In genomic region chr11:4729603-4730002, GRCm38 (mm10) we compare ENCODE assay signal across 8 mouse cellular contexts. TPM values are rescaled to one million over a fixed set of nuclear protein-coding genes. Genes with fewer than 3 reads are reported as not detected.
DNase-seq lines count a peak whose midpoint lies in the region; ATAC-seq and TF ChIP-seq lines count a peak whose summit lies in the region.

No protein-coding gene starts in this region.

- no peaks in the 10 kb centered on the region for H3K9me3 ChIP-seq in liver, embryonic 13.5 days (replicated peaks)
- H3K9me3 ChIP-seq in liver, embryonic 11.5 days (ENCODE audit: control insufficient read depth, low read length) = no peaks in the 10 kb centered on the region

- intact Hi-C loops in left cerebral cortex, adult 2 months (cut with DNase I) = no loop called here

- no peaks in the 10 kb centered on the region for H3K27me3 ChIP-seq in liver, embryonic 13.5 days
- H3K27me3 ChIP-seq in liver, embryonic 11.5 days (replicated peaks; ENCODE audit: control insufficient read depth, insufficient read depth, low read length) = no peaks in the 10 kb centered on the region

- DNase-seq in liver, embryonic 13.5 days = no peak
- no peak for DNase-seq in liver, embryonic 11.5 days (ENCODE audit: low spot score)
- DNase-seq in adrenal gland, adult 8-10 months = peak; percentile 77
- peak; percentile 79 for DNase-seq in ovary, postnatal 36 days (ENCODE audit: low spot score)
- no peak for DNase-seq in left cerebral cortex, adult 2 months (ENCODE audit: extremely low spot score in 1 of 2, low spot score in 2 of 2)
- DNase-seq in thymus, postnatal 0 days (ENCODE audit: low spot score) = no peak
- DNase-seq in layer of hippocampus, postnatal 36 days = no peak

- no peak overlapping the region for H3K4me3 ChIP-seq in liver, embryonic 13.5 days (replicated peaks)
- H3K4me3 ChIP-seq in liver, embryonic 11.5 days (ENCODE audit: low read depth, low read length) = no peak overlapping the region
- no peak overlapping the region for H3K4me3 ChIP-seq in left cerebral cortex, adult 2 months

- no peak for TF ChIP-seq CTCF in left cerebral cortex, adult 2 months (IDR thresholded peaks at IDR 0.05)

- H3K4me2 ChIP-seq in liver, embryonic 13.5 days = no peak overlapping the region
- no peak overlapping the region for H3K4me2 ChIP-seq in liver, embryonic 11.5 days

- ATAC-seq in liver, embryonic 13.5 days (ENCODE audit: low read depth) = peak; percentile 11; the same call in 1 of the 2 replicates
- ATAC-seq in liver, embryonic 11.5 days (replicated peaks; ENCODE audit: low FRiP score) = no peak
- ATAC-seq in granulocyte monocyte progenitor cell, adult 5-6 weeks (replicated peaks; ENCODE audit: poor library complexity, severe bottlenecking) = peak; percentile 72

- H3K4me1 ChIP-seq in liver, embryonic 13.5 days (replicated peaks) = no peaks in the 10 kb centered on the region
- no peaks in the 10 kb centered on the region for H3K4me1 ChIP-seq in liver, embryonic 11.5 days (replicated peaks; ENCODE audit: control insufficient read depth, insufficient read depth, low read length)

- H3K9ac ChIP-seq in liver, embryonic 13.5 days = no peak overlapping the region
- H3K9ac ChIP-seq in liver, embryonic 11.5 days (ENCODE audit: low read depth, low read length) = no peak overlapping the region

- H3K36me3 ChIP-seq in liver, embryonic 13.5 days = 0 out of 2 replicates have a peak, but pooled peaks cover under 1% of the 10 kb centered on the region
- no peaks in the 10 kb centered on the region for H3K36me3 ChIP-seq in liver, embryonic 11.5 days (ENCODE audit: control insufficient read depth, insufficient read depth, low read length)

- 52% methylated on average over 12 of the region's 12 CpGs for WGBS in liver, embryonic 13.5 days (ENCODE audit: insufficient replicate concordance)
- WGBS in liver, embryonic 11.5 days = 67% methylated on average over 12 of the region's 12 CpGs

- no peak overlapping the region for H3K27ac ChIP-seq in liver, embryonic 13.5 days
- no peak overlapping the region for H3K27ac ChIP-seq in liver, embryonic 11.5 days (ENCODE audit: low read depth, low read length)
- H3K27ac ChIP-seq in left cerebral cortex, adult 2 months = no peak overlapping the region

RNA-seq across cellular contexts. Expression of gene Cabp7, which starts 17.0 kb away (rescaled TPM):
- 0.06 TPM in 1 of 2 replicates, not detected in the other for polyA plus RNA-seq in liver, embryonic 13.5 days (2015; fragmentation: Nextera tagmentation; extraction: Ambion mirVana)
- 0.33 TPM in 1 of 2 replicates, not detected in the other for polyA plus RNA-seq in liver, embryonic 11.5 days (2014; fragmentation: Nextera tagmentation; extraction: Ambion mirVana)
- under 1 TPM in 3 of 4 experiments, not detected in 1; 0.12 to 0.86 (median 0.14) TPM for total RNA-seq in adrenal gland, adult 8-10 months (2022)
- not detected in 2 replicates for total RNA-seq in granulocyte monocyte progenitor cell, adult 5-6 weeks (2014; fragmentation: Nextera tagmentation)
- total RNA-seq in granulocyte monocyte progenitor cell, adult 5-6 weeks (2017) = not detected in 2 replicates
- total RNA-seq in left cerebral cortex, adult 2 months (2021) = 10 to 100 TPM; 15.6 to 22.7 TPM
- polyA plus RNA-seq in thymus, postnatal 0 days (2015; fragmentation: Nextera tagmentation; extraction: Ambion mirVana) = 0.16 and 0.17 TPM in 2 replicates
- total RNA-seq in layer of hippocampus, postnatal 36 days (2021) = 100 to 1,000 TPM; 287 to 306 TPM

RNA-seq across cellular contexts. Expression of gene Zmat5, which starts 25.1 kb away (rescaled TPM):
- 30.2 and 31.0 TPM in 2 replicates for polyA plus RNA-seq in liver, embryonic 13.5 days (2015; fragmentation: Nextera tagmentation; extraction: Ambion mirVana)
- polyA plus RNA-seq in liver, embryonic 11.5 days (2014; fragmentation: Nextera tagmentation; extraction: Ambion mirVana) = 45.1 and 54.6 TPM in 2 replicates
- 10 to 100 TPM; 46.3 to 69.2 (median 59.1) TPM for total RNA-seq in adrenal gland, adult 8-10 months (2022)
- 28.1 and 50.8 TPM in 2 replicates for total RNA-seq in granulocyte monocyte progenitor cell, adult 5-6 weeks (2014; fragmentation: Nextera tagmentation)
- 6.9 and 19.7 TPM in 2 replicates for total RNA-seq in granulocyte monocyte progenitor cell, adult 5-6 weeks (2017)
- total RNA-seq in left cerebral cortex, adult 2 months (2021) = 10 to 100 TPM; 31.1 to 33.9 TPM
- 91.0 and 95.8 TPM in 2 replicates for polyA plus RNA-seq in thymus, postnatal 0 days (2015; fragmentation: Nextera tagmentation; extraction: Ambion mirVana)
- 10 to 100 TPM; 33.0 to 38.2 TPM for total RNA-seq in layer of hippocampus, postnatal 36 days (2021)

RNA-seq across cellular contexts. Expression of gene Uqcr10, which starts 25.5 kb away (rescaled TPM):
- 687 and 723 TPM in 2 replicates for polyA plus RNA-seq in liver, embryonic 13.5 days (2015; fragmentation: Nextera tagmentation; extraction: Ambion mirVana)
- polyA plus RNA-seq in liver, embryonic 11.5 days (2014; fragmentation: Nextera tagmentation; extraction: Ambion mirVana) = 823 and 891 TPM in 2 replicates
- total RNA-seq in adrenal gland, adult 8-10 months (2022) = 100 to 1,000 TPM; 587 to 783 (median 663) TPM
- total RNA-seq in granulocyte monocyte progenitor cell, adult 5-6 weeks (2014; fragmentation: Nextera tagmentation) = 357 and 416 TPM in 2 replicates
- total RNA-seq in granulocyte monocyte progenitor cell, adult 5-6 weeks (2017) = 189 and 204 TPM in 2 replicates
- 100 to 1,000 TPM; 362 to 374 TPM for total RNA-seq in left cerebral cortex, adult 2 months (2021)
- polyA plus RNA-seq in thymus, postnatal 0 days (2015; fragmentation: Nextera tagmentation; extraction: Ambion mirVana) = 1,084 and 1,132 TPM in 2 replicates
- total RNA-seq in layer of hippocampus, postnatal 36 days (2021) = 100 to 1,000 TPM; 370 to 401 TPM

Comparison
In these comparisons a context has a peak if more than half of its experiments do, and no peak if none do; other contexts are left out.
1. DNase-seq: peak in adrenal gland, adult 8-10 months (single experiment) and ovary, postnatal 36 days (single experiment); none in liver, embryonic 13.5 days (single experiment), liver, embryonic 11.5 days (single experiment), left cerebral cortex, adult 2 months (0 of 2), thymus, postnatal 0 days (single experiment) and layer of hippocampus, postnatal 36 days (0 of 2).
2. RNA of gene Cabp7, which starts 17.0 kb away (total RNA-seq): 287 to 306 TPM in layer of hippocampus, postnatal 36 days; 15.6 to 22.7 TPM in left cerebral cortex, adult 2 months, 0.12 to 0.86 TPM in adrenal gland, adult 8-10 months and not detected in granulocyte monocyte progenitor cell, adult 5-6 weeks; every median in the first group is over 10 times any median in the second.